Mouse (Mus musculus): ENCODE data around the gene Pdzd7. TPM values are rescaled to one million over a fixed set of nuclear protein-coding genes. Genes with fewer than 3 reads are reported as not detected.

Pdzd7 gene
- polyA plus RNA-seq, 1 experiment, result 0.02 TPM

GRCm38 (mm10) chr19:44988321-44988720 is 57.2 kb downstream of the Pdzd7 start:
- Histone ChIP-seq H3K4me1 (peaks cover 36% of the 10 kb centered on the region), H3K27me3 (replicated peaks) (peaks cover 59% of the 10 kb centered on the region), H3K4me3 (replicated peaks) (peak overlapping the region; percentile 90), H3K36me3 (replicated peaks; ENCODE audit: low read length) (peaks cover 8% of the 10 kb centered on the region), H3K9me3 (no peaks in the 10 kb centered on the region)
- TF ChIP-seq FLI1 (IDR thresholded peaks at IDR 0.05; ENCODE audit: low read length), result no peak
- TF ChIP-seq GATA1 (IDR thresholded peaks at IDR 0.05; ENCODE audit: borderline replicate concordance, low read length), result no peak

- TF ChIP-seq GATA1 (IDR thresholded peaks at IDR 0.05; ENCODE audit: borderline replicate concordance, low read length), result no peak
- no peak for TF ChIP-seq FLI1 (IDR thresholded peaks at IDR 0.05; ENCODE audit: low read length)
- peaks cover 36% of the 10 kb centered on the region for H3K4me1 ChIP-seq
- no peaks in the 10 kb centered on the region for H3K9me3 ChIP-seq
- H3K27me3 ChIP-seq (replicated peaks), result peaks cover 57% of the 10 kb centered on the region
- H3K36me3 ChIP-seq (replicated peaks; ENCODE audit: low read length), result peaks cover 11% of the 10 kb centered on the region
- H3K4me3 ChIP-seq (replicated peaks), result no peak overlapping the region
These were observed 57.7 kb downstream of the Pdzd7 start for GRCm38 (mm10) chr19:44987851-44988250.

GRCm38 (mm10) chr19:44987004-44987403 is 58.5 kb downstream of the Pdzd7 start:
- H3K4me1 ChIP-seq, result peaks cover 31% of the 10 kb centered on the region
- no peak overlapping the region for H3K4me3 ChIP-seq (replicated peaks)
- H3K9me3 ChIP-seq, result no peaks in the 10 kb centered on the region
- H3K27me3 ChIP-seq (replicated peaks), result peaks cover 50% of the 10 kb centered on the region
- peaks cover 18% of the 10 kb centered on the region for H3K36me3 ChIP-seq (replicated peaks; ENCODE audit: low read length)
- TF ChIP-seq GATA1 (IDR thresholded peaks at IDR 0.05; ENCODE audit: borderline replicate concordance, low read length) (no peak), FLI1 (IDR thresholded peaks at IDR 0.05; ENCODE audit: low read length) (no peak)

- Histone ChIP-seq H3K36me3 (replicated peaks; ENCODE audit: low read length) (peaks cover 34% of the 10 kb centered on the region), H3K4me3 (replicated peaks) (peak overlapping the region; percentile 21)
These were observed 60.1 kb downstream of the Pdzd7 start for GRCm38 (mm10) chr19:44985159-44985988.

GRCm38 (mm10) chr19:44984420-44984819 is 61.1 kb downstream of the Pdzd7 start:
- Histone ChIP-seq H3K9me3 (no peaks in the 10 kb centered on the region), H3K27me3 (replicated peaks) (peaks cover 27% of the 10 kb centered on the region), H3K4me1 (peaks cover 25% of the 10 kb centered on the region), H3K4me3 (replicated peaks) (no peak overlapping the region), H3K36me3 (replicated peaks; ENCODE audit: low read length) (peaks cover 43% of the 10 kb centered on the region)
- TF ChIP-seq FLI1 (IDR thresholded peaks at IDR 0.05; ENCODE audit: low read length), result no peak
- no peak for TF ChIP-seq GATA1 (IDR thresholded peaks at IDR 0.05; ENCODE audit: borderline replicate concordance, low read length)

More at GRCm38 (mm10) chr19:44985159-44985988, 60.1 kb downstream of the Pdzd7 start:
- TF ChIP-seq FLI1 (IDR thresholded peaks at IDR 0.05; ENCODE audit: low read length) (no peak), GATA1 (IDR thresholded peaks at IDR 0.05; ENCODE audit: borderline replicate concordance, low read length) (no peak)
- Histone ChIP-seq H3K27me3 (replicated peaks) (peaks cover 37% of the 10 kb centered on the region), H3K9me3 (no peaks in the 10 kb centered on the region), H3K4me1 (peaks cover 31% of the 10 kb centered on the region)

- Histone ChIP-seq H3K36me3 (replicated peaks; ENCODE audit: low read length) (peaks cover 53% of the 10 kb centered on the region), H3K4me1 (peaks cover 15% of the 10 kb centered on the region), H3K9me3 (no peaks in the 10 kb centered on the region), H3K27me3 (replicated peaks) (peaks cover 17% of the 10 kb centered on the region), H3K4me3 (replicated peaks) (no peak overlapping the region)
- no peak for TF ChIP-seq GATA1 (IDR thresholded peaks at IDR 0.05; ENCODE audit: borderline replicate concordance, low read length)
These were observed 62.2 kb downstream of the Pdzd7 start for GRCm38 (mm10) chr19:44983366-44983765.

GRCm38 (mm10) chr19:44982477-44983115 is 62.9 kb downstream of the Pdzd7 start:
- Histone ChIP-seq H3K4me1 (peaks cover 14% of the 10 kb centered on the region), H3K4me3 (replicated peaks) (no peak overlapping the region), H3K36me3 (replicated peaks; ENCODE audit: low read length) (peaks cover 61% of the 10 kb centered on the region), H3K27me3 (replicated peaks) (peaks cover 9% of the 10 kb centered on the region), H3K9me3 (no peaks in the 10 kb centered on the region)
- TF ChIP-seq GATA1 (IDR thresholded peaks at IDR 0.05; ENCODE audit: borderline replicate concordance, low read length) (no peak), FLI1 (IDR thresholded peaks at IDR 0.05; ENCODE audit: low read length) (no peak)

- Histone ChIP-seq H3K9me3 (no peaks in the 10 kb centered on the region), H3K4me3 (replicated peaks) (no peak overlapping the region), H3K27me3 (replicated peaks) (no peaks in the 10 kb centered on the region), H3K4me1 (peaks cover 6% of the 10 kb centered on the region), H3K36me3 (replicated peaks; ENCODE audit: low read length) (peaks cover 79% of the 10 kb centered on the region)
- TF ChIP-seq FLI1 (IDR thresholded peaks at IDR 0.05; ENCODE audit: low read length), result no peak
- TF ChIP-seq GATA1 (IDR thresholded peaks at IDR 0.05; ENCODE audit: borderline replicate concordance, low read length), result no peak
These were observed 64.7 kb downstream of the Pdzd7 start for GRCm38 (mm10) chr19:44980787-44981186.

GRCm38 (mm10) chr19:44977148-44977547 is 68.4 kb downstream of the Pdzd7 start:
- Histone ChIP-seq H3K36me3 (replicated peaks; ENCODE audit: low read length) (peaks cover 99% of the 10 kb centered on the region), H3K27me3 (replicated peaks) (no peaks in the 10 kb centered on the region)
- TF ChIP-seq FLI1 (IDR thresholded peaks at IDR 0.05; ENCODE audit: low read length), result no peak
- no peak for TF ChIP-seq GATA1 (IDR thresholded peaks at IDR 0.05; ENCODE audit: borderline replicate concordance, low read length)

More at GRCm38 (mm10) chr19:44977148-44977547, 68.4 kb downstream of the Pdzd7 start:
- H3K9me3 ChIP-seq, result no peaks in the 10 kb centered on the region
- no peaks in the 10 kb centered on the region for H3K4me1 ChIP-seq
- H3K4me3 ChIP-seq (replicated peaks), result no peak overlapping the region

Other genes starting within 250 kb of the Pdzd7 start
- 5.7 and 9.2 TPM in 2 replicates for gene Slf2, start 114.6 kb downstream of the Pdzd7 start, polyA plus RNA-seq (2012; ENCODE audit: insufficient read depth, low replicate concordance)
- 0.53 TPM in 1 of 2 replicates, not detected in the other for gene Sema4g, start 56.6 kb downstream of the Pdzd7 start, polyA plus RNA-seq (2012; ENCODE audit: insufficient read depth, low replicate concordance)
- gene Twnk, start 40.1 kb downstream of the Pdzd7 start, polyA plus RNA-seq (2012; ENCODE audit: insufficient read depth, low replicate concordance), result 2.0 and 7.3 TPM in 2 replicates
- gene Mrpl43, start 39.3 kb downstream of the Pdzd7 start, polyA plus RNA-seq (2012; ENCODE audit: insufficient read depth, low replicate concordance), result 76.4 and 192 TPM in 2 replicates
- gene Lzts2, start 31.3 kb downstream of the Pdzd7 start, polyA plus RNA-seq (2012; ENCODE audit: insufficient read depth, low replicate concordance), result 59.9 and 91.6 TPM in 2 replicates
- 4.4 TPM in 2 replicates for gene Sfxn3, start 1.8 kb upstream of the Pdzd7 start, polyA plus RNA-seq (2012; ENCODE audit: insufficient read depth, low replicate concordance)
- 0.54 TPM in 1 of 2 replicates, not detected in the other for gene Kazald1, start 29.5 kb upstream of the Pdzd7 start, polyA plus RNA-seq (2012; ENCODE audit: insufficient read depth, low replicate concordance)
- not detected in 2 replicates for gene Tlx1, start 105.0 kb upstream of the Pdzd7 start, polyA plus RNA-seq (2012; ENCODE audit: insufficient read depth, low replicate concordance)
- gene Lbx1, start 190.1 kb upstream of the Pdzd7 start, polyA plus RNA-seq (2012; ENCODE audit: insufficient read depth, low replicate concordance), result 0.34 TPM in 1 of 2 replicates, not detected in the other

Data from megakaryocyte, embryonic 14.5 days (primary cell).